Mouse (Mus musculus) hindbrain, embryonic 10.5 days (tissue): ENCODE data around the gene Bex1. TPM values are rescaled to one million over a fixed set of nuclear protein-coding genes. Genes with fewer than 3 reads are reported as not detected.

ENCODE experiments used
- polyA plus RNA-seq: library from polyadenylated mRNA; unstranded; fragments of >200 nt; fragmentation: Nextera tagmentation; extraction: Ambion mirVana; gene quantifications from 2 replicates; pipeline ENCODE4 v1.2.1, GENCODE M21; 2016

The Bex1 gene
- polyA plus RNA-seq, 1 experiment from 2014 or later = 127 TPM

Other genes starting within 250 kb of the Bex1 start
- 89.6 and 92.7 TPM in 2 replicates for gene Arxes2, start 221.7 kb downstream of the Bex1 start, polyA plus RNA-seq
- 33.7 and 33.8 TPM in 2 replicates for gene Arxes1, start 182.1 kb downstream of the Bex1 start, polyA plus RNA-seq
- 275 and 315 TPM in 2 replicates for gene Bex2, start 147.3 kb downstream of the Bex1 start, polyA plus RNA-seq
- gene Nxf3, start 130.3 kb downstream of the Bex1 start, polyA plus RNA-seq = not detected in 2 replicates
- 86.0 and 97.4 TPM in 2 replicates for gene Bex4, start 76.5 kb downstream of the Bex1 start, polyA plus RNA-seq
- 167 and 188 TPM in 2 replicates for gene Tceal8, start 43.2 kb downstream of the Bex1 start, polyA plus RNA-seq
- gene Tceal5, start 11.6 kb downstream of the Bex1 start, polyA plus RNA-seq = 4.3 and 4.4 TPM in 2 replicates
- 0.37 and 1.00 TPM in 2 replicates for gene Tceal7, start 734 bp downstream of the Bex1 start, polyA plus RNA-seq
- gene Tceal9, start 29.6 kb upstream of the Bex1 start, polyA plus RNA-seq = 356 and 368 TPM in 2 replicates
- 678 and 708 TPM in 2 replicates for gene Bex3, start 54.7 kb upstream of the Bex1 start, polyA plus RNA-seq